Mouse (Mus musculus) embryonic fibroblast, embryonic 13.5 days (primary cell): ENCODE measurements around the gene Arhgap6.

ENCODE experiments used
- CTCF ChIP-seq: IDR thresholded peaks from 2 replicates; pipeline ENCODE4 v1.5.1; 2011; ENCODE audit warnings: mild to moderate bottlenecking, control low read depth, low read length, moderate library complexity, borderline replicate concordance; ENCODE audit not compliant: insufficient read depth
- POLR2A ChIP-seq: IDR thresholded peaks from 2 replicates; pipeline ENCODE4 v1.6.1; 2011; ENCODE audit warnings: low read depth, mild to moderate bottlenecking, control low read depth, low read length, moderate library complexity

GRCm38 (mm10) chrX:168795859-168796848 is 1.3 kb downstream of the Arhgap6 start:
- TF ChIP-seq CTCF (no peak), POLR2A (no peak)
